Mouse (Mus musculus) macrophage (primary cell): ENCODE results near the gene Pde2a. TPM values are rescaled to one million over a fixed set of nuclear protein-coding genes. Genes with fewer than 3 reads are reported as not detected.

ENCODE experiments used
- H3K27ac ChIP-seq: fragments of 350-480 bp; formaldehyde crosslinking; 2 replicates; pipeline ENCODE4 v1.9.0; 2021
- H3K36me3 ChIP-seq: fragments of 350-480 bp; formaldehyde crosslinking; 2 replicates; pipeline ENCODE4 v1.9.0; 2021; ENCODE audit errors: inconsistent target
- H3K4me3 ChIP-seq: fragments of 350-480 bp; formaldehyde crosslinking; 2 replicates; pipeline ENCODE4 v1.9.0; 2021; ENCODE audit errors: inconsistent target
- H3K79me2 ChIP-seq: fragments of 350-480 bp; formaldehyde crosslinking; 2 replicates; pipeline ENCODE4 v1.9.0; 2021; ENCODE audit errors: inconsistent target
- WGBS: methylation state at CpG from one replicate; pipeline ENCODE4 v1.1.7; 2026; ENCODE audit warnings: inconsistent platforms; ENCODE audit not compliant: missing documents; 5-methylcytosine and 5-hydroxymethylcytosine counted together
- polyA plus RNA-seq: library from polyadenylated mRNA; stranded (reverse); fragments of 250-400 nt; gene quantifications from 3 replicates; pipeline ENCODE4 v1.2.4, GENCODE M21; 2018; ENCODE audit warnings: inconsistent platforms

Pde2a gene
- polyA plus RNA-seq, 1 experiment from 2014 or later = 6.1 TPM

DNA sequence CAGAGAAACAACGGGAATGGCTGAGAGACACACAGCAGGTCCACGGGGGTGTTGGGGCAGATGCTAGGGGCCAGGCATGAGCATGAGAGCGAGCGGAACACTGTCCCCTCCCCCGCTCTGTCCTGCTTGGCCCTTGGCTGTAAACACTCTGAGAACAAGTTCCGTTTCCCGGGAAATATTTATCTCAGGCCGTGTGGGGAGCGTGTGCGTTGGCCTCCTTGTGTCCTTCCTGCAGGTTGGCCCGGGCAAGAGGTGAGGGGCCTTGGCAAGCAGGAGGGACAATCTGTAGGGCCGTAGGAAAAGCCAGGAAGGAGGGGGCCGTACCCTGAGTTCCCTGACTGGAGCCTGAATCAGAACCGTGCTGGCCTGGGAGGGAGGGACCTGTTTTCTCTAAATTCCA is 43.9 kb downstream of the Pde2a start:
- WGBS = 72% methylated on average over 14 of the region's 14 CpGs
- Histone ChIP-seq H3K79me2 (no peaks in the 10 kb centered on the region), H3K27ac (no peak overlapping the region), H3K4me3 (no peak overlapping the region), H3K36me3 (no peaks in the 10 kb centered on the region)

- Histone ChIP-seq H3K4me3 (no peak overlapping the region), H3K79me2 (no peaks in the 10 kb centered on the region), H3K27ac (no peak overlapping the region), H3K36me3 (no peaks in the 10 kb centered on the region)
- 40% methylated on average over 7 of the region's 8 CpGs for WGBS
Observed at GRCm38 (mm10) chr7:101465850-101466580, 44.5 kb downstream of the Pde2a start.

DNA sequence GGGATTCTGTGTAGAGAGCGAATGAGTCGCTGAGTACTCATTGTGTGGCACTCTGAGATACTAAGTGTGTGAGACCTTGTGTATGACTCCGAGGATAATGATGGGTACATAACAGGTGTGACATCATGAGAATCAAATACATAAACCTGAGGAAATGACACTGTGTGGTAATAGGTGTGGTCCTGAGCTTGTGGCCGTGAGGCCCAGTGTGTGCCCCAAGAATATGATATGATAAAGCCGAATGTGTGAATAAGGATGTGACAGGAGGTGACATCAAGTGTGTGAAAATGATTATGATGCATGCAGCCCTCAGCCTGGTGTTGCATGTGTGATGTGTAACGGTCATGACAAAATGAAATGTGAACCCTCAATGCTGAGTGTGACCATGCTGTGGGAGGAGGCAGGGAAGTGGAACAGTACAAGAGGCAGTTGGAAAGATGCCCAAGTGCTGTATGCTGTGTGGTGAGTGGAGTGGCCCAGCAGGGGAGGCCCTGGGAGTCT is 45.1 kb downstream of the Pde2a start:
- Histone ChIP-seq H3K36me3 (no peaks in the 10 kb centered on the region), H3K4me3 (no peak overlapping the region), H3K27ac (no peak overlapping the region), H3K79me2 (no peaks in the 10 kb centered on the region)
- 70% methylated on average over 6 of the region's 6 CpGs for WGBS

GRCm38 (mm10) chr7:101471423-101471822 is 49.9 kb downstream of the Pde2a start:
- Histone ChIP-seq H3K27ac (no peak overlapping the region), H3K36me3 (no peaks in the 10 kb centered on the region)
- 90% methylated on average over 2 of the region's 2 CpGs for WGBS

GRCm38 (mm10) chr7:101471968-101472480 is 50.5 kb downstream of the Pde2a start:
- Histone ChIP-seq H3K4me3 (no peak overlapping the region), H3K36me3 (no peaks in the 10 kb centered on the region), H3K27ac (no peak overlapping the region), H3K79me2 (no peaks in the 10 kb centered on the region)
- WGBS = 100% methylated on average over 3 of the region's 3 CpGs

More at GRCm38 (mm10) chr7:101471423-101471822, 49.9 kb downstream of the Pde2a start:
- no peaks in the 10 kb centered on the region for H3K79me2 ChIP-seq
- no peak overlapping the region for H3K4me3 ChIP-seq

GRCm38 (mm10) chr7:101472598-101473558 is 51.4 kb downstream of the Pde2a start:
- Histone ChIP-seq H3K27ac (no peak overlapping the region), H3K4me3 (no peak overlapping the region), H3K36me3 (no peaks in the 10 kb centered on the region), H3K79me2 (no peaks in the 10 kb centered on the region)
- WGBS = 84% methylated on average over 9 of the region's 10 CpGs

- no peak overlapping the region for H3K27ac ChIP-seq
- no peak overlapping the region for H3K4me3 ChIP-seq
- H3K79me2 ChIP-seq = no peaks in the 10 kb centered on the region
- WGBS = 90% methylated on average over 5 of the region's 5 CpGs
- H3K36me3 ChIP-seq = no peaks in the 10 kb centered on the region
Observed at GRCm38 (mm10) chr7:101474399-101474811, 52.9 kb downstream of the Pde2a start.

DNA sequence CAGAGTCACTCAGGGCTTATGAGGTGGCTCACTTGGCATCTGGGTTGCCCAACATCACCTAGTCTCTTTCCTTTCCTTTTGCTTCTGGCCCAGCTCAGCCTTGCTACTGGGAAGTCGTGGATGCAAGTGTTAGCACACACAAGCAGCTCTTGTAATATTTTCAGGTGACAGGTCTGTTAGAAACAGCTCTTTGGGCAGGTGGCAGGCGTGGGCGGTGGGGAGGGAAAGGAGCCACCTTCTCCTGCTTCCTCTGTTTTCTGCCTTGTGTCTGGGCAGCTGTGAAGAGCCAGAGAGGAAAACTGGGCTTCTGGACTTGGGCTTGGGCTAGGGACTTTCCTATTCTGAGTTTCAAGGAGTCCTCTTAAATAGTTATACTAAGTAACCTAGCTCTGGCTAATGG is 54.5 kb downstream of the Pde2a start:
- 83% methylated on average over 3 of the region's 3 CpGs for WGBS
- Histone ChIP-seq H3K79me2 (no peaks in the 10 kb centered on the region), H3K4me3 (no peak overlapping the region), H3K27ac (no peak overlapping the region), H3K36me3 (no peaks in the 10 kb centered on the region)

- Histone ChIP-seq H3K79me2 (no peaks in the 10 kb centered on the region), H3K27ac (no peak overlapping the region), H3K4me3 (no peak overlapping the region), H3K36me3 (no peaks in the 10 kb centered on the region)
- WGBS = 81% methylated on average over 4 of the region's 4 CpGs
Observed at GRCm38 (mm10) chr7:101476493-101476892, 55.0 kb downstream of the Pde2a start.

DNA sequence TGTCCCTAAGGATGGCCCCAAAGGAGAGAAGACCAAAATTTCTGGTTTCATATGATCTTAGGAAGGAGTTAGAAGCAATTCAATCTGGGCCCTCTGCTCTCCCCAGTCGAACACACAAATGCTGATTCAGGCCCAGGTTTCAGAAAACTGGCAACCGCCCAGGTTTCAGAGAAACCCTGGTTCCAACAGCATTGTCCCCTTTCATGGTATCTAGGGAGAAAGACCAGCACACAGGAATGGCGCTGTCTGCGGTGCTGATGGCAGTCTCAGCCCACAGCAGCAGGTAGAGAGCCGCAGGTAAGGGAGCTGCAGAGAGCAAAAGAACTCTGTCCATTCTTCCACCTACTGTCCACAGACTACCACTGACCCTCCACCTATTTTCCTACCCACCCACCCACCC is 55.7 kb downstream of the Pde2a start:
- no peak overlapping the region for H3K27ac ChIP-seq
- H3K79me2 ChIP-seq = no peaks in the 10 kb centered on the region
- 87% methylated on average over 5 of the region's 5 CpGs for WGBS
- no peak overlapping the region for H3K4me3 ChIP-seq
- H3K36me3 ChIP-seq = no peaks in the 10 kb centered on the region

DNA sequence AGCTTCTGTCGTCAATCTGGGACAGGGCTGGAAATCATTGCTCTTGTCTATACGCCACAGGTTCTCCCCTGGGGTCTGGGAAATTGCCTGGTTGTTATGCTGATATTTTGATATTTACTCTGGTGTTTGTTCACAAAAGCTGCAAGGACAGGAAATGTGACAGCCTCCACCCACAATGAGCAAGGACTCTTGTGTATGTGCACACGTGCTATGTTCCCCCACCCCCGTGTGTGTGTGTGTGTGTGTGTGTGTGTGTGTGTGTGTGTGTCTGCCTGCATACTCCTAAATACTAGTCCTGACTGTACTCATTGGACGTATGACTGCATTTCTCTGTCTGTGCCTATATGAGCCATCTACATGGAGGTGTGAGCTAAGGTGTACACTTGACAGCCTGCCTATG is 56.6 kb downstream of the Pde2a start:
- no peak overlapping the region for H3K4me3 ChIP-seq
- WGBS = 61% methylated on average over 5 of the region's 5 CpGs
- no peak overlapping the region for H3K27ac ChIP-seq
- no peaks in the 10 kb centered on the region for H3K79me2 ChIP-seq
- no peaks in the 10 kb centered on the region for H3K36me3 ChIP-seq

DNA sequence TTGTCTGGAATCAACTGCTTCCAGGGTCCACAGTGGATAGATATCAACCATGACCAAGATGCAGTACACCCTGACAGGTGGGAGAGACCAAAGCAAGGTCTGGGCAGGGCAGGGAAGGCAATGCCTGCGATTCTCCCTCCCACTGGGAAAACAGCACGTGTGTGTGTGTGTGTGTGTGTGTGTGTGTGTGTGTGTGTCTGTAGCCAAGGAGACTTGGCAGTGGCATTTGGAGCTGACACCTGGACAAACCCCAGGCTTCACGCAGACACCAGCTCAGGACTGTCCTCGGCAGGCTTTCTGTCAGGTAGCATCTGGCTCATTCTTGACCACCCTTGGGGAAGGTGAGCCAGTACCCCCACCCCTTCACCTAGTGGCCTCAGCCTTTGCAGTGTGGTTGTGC is 58.4 kb downstream of the Pde2a start:
- Histone ChIP-seq H3K79me2 (no peaks in the 10 kb centered on the region), H3K4me3 (no peak overlapping the region), H3K36me3 (no peaks in the 10 kb centered on the region), H3K27ac (no peak overlapping the region)
- WGBS = 85% methylated on average over 4 of the region's 4 CpGs

GRCm38 (mm10) chr7:101480671-101481070 is 59.2 kb downstream of the Pde2a start:
- H3K4me3 ChIP-seq = no peak overlapping the region
- no peaks in the 10 kb centered on the region for H3K79me2 ChIP-seq
- no peaks in the 10 kb centered on the region for H3K36me3 ChIP-seq
- WGBS = 90% methylated on average over 6 of the region's 6 CpGs
- H3K27ac ChIP-seq = no peak overlapping the region

GRCm38 (mm10) chr7:101481872-101482498 is 60.5 kb downstream of the Pde2a start:
- no peaks in the 10 kb centered on the region for H3K36me3 ChIP-seq
- no peak overlapping the region for H3K4me3 ChIP-seq
- 87% methylated on average over 8 of the region's 8 CpGs for WGBS
- H3K27ac ChIP-seq = no peak overlapping the region
- H3K79me2 ChIP-seq = no peaks in the 10 kb centered on the region
